Mouse (Mus musculus) induced T-regulatory cell, adult 2 months (primary cell): ENCODE results near the gene Arhgap44.

Source experiments
- DNase-seq: peaks from one replicate; pipeline ENCODE4 v3.0.0-alpha.2; 2012; ENCODE audit warnings: low read depth

Gene Arhgap44

GRCm38 (mm10) chr11:65137145-65137652 is 25.6 kb downstream of the Arhgap44 start:
- no peak for DNase-seq

- DNase-seq: no peak
These were observed 27.5 kb downstream of the Arhgap44 start for GRCm38 (mm10) chr11:65135251-65135739.

DNA sequence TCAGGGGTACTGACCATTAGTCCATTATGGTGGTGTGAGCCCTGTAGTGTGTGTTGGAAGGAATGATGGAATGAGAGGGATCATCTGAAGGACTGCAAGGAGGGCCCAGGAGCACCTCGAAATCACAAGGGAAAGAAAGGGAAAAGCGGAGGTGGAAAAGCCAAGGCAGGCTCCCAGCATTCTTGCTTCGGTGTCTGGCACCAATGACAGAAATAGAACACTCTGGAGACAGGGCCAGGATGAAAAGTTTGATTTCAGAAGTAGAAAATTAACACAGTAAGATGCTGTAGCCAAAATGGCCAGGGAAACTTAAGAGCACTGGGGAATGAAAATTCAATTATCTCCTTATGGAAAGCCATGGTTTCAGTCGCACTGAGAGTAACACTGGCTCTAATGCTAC is 29.1 kb downstream of the Arhgap44 start:
- DNase-seq: no peak

GRCm38 (mm10) chr11:65129110-65129509 is 33.7 kb downstream of the Arhgap44 start:
- DNase-seq: no peak

DNA sequence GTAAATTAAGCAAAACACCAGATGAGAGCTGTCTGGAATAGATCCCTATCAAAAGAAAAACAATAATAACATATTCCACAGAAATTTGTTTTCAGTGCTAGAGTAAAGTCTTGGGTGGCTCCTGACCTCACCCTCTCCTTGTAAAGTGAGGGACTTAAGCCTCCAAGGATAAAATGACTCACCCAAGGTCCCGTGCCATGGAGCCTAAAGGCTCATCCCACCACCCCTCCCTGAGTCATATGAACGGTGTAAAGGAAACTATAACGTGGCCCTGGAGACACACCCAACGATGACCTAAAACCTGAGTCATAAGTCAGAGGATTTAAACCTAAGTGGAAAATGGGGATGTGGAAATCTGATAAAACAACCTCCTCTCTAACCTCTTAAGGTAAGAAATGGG is 34.1 kb downstream of the Arhgap44 start:
- DNase-seq: no peak

GRCm38 (mm10) chr11:65126566-65126965 is 36.2 kb downstream of the Arhgap44 start:
- DNase-seq: no peak

DNA sequence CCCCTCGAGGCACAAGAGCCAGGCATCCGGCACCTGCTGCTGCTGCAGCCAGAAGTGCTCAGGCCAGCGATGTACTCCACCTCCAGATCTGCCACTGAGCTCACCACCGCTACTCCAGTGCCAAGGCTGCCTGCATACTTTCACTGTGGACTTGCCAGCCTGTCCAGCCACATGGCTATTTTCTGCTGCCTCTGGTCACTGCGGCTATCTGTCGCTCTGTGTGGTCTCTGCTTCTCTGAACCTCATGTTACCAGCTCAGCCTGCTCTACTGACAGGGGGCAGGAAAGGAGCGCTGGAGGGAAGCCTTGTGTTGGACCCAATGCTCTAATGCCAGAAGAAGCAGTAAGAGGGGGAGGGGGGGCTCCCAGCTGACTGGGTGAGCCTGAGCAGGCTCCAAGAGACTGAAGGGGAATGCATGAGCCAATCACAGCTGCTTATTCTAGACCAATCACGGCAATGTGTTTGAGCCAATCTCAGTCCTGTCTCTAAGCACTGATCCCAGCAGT is 37.8 kb downstream of the Arhgap44 start:
- DNase-seq: no peak

DNA sequence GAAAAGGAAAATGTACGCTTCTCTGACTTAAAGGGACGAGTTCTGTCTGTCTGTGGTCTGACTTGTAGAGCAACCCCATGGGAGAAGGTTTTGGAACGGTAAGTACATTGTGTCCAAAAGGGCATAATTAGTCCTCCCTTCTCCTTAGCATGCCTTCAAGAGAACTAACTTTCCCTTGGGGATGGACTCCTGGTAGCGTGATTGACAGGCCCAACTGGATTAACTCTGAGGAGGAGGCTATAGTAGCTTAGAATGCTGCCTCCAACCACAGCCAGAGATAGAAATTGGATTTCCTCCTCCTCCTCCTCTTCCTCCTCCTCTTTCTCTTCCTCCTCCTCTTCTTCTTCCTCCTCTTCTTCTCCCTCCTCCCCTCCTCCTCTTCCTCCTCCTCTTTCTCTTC is 42.5 kb downstream of the Arhgap44 start:
- DNase-seq: no peak

DNA sequence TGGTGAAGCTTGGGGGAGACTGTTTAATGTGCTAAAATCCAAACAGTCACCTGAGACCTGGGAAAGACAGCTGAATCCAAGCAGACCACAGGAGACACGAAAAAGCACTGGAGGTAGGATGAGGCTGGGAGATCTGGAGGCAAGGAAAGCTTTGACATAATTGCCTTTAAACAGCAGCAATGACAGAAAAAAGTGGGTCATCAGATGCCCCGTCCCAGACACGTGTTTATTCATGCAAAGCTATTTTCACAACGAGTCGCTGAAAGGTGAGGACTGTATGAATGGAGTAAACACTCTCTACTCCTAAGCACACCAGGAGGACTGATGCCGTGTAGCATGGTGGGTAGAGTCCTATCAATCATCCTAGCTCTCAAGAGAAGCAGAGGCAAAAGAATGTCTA is 47.0 kb downstream of the Arhgap44 start:
- DNase-seq: no peak

- DNase-seq: no peak
These were observed 50.7 kb downstream of the Arhgap44 start for GRCm38 (mm10) chr11:65112086-65112485.

DNA sequence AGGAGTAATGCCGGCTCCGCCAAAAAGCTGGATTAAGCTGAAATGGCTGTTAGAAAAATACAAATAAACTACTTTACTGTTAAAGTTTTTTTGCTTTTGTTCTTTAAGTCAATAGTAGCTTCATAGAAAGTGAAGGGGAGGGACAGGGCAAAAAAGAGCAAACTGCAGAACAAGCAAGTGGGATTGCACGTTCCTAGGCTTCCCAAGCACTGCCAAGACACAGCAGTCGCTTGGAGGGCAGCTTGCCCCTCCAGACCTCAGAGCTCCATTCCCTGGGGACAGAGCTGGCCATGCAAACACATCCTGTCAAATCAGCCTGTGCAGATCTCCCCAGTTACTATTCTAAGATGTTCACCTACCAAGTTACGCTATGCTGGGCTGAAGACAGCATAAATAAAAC is 51.1 kb downstream of the Arhgap44 start:
- DNase-seq: no peak

DNA sequence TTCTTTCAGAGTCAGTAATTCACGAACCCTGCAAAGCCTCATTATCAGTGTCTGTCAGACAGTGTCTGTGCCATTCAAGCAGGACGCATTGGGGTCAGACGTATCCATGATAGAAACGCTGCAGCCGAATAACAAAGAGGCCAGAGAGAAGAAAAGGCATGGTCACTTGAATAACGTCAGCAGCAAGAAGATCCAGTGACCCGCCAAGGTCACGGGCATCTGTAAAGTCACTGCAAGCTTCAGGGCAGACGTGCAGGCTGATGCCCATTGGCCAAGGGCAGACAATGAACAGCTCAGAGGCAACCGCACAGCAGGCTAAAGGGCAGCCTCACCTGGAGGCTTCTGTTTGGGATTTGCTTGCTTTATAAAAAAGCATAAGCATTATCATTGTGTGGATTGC is 52.7 kb downstream of the Arhgap44 start:
- no peak for DNase-seq

DNA sequence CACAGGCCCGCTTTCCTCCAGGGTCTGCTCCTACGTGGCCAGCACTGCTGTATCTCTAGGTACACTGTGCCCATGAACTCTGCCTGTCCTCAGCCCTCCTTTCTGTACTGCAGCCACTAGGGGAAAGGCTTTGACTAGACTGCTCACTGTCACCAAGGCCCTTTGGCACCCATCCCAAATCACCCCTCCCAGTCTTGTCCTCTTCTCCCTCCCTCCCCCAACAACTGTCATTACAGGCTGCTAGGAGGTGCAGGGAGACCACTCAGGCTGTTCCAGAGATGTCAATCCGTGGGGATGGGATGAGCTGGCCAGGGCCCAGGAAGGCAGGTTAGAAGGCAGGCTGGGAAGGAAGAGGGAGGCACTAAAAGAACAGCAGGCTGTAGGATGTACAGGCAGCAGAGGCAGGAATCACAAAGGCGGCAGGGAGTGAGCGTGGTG is 55.0 kb downstream of the Arhgap44 start:
- no peak for DNase-seq

DNA sequence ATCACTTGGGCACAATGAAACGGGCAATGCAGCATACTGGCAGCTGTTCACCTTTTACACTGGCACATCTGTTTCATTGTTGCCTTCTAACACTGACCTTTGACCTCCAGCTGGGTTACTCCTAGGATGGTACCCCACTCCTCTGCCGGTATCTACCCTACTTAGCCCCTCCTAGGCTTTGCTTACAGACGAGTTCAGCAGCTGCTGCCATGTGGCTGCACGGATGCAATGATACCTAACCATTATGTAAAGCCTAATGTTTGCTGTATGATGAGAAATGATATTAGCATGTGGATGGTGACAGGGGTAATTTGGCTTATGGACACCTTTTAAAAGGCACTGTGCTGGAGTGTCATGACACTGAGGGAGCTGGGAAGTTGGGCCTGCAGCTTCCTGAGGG is 55.6 kb downstream of the Arhgap44 start:
- DNase-seq: no peak

DNA sequence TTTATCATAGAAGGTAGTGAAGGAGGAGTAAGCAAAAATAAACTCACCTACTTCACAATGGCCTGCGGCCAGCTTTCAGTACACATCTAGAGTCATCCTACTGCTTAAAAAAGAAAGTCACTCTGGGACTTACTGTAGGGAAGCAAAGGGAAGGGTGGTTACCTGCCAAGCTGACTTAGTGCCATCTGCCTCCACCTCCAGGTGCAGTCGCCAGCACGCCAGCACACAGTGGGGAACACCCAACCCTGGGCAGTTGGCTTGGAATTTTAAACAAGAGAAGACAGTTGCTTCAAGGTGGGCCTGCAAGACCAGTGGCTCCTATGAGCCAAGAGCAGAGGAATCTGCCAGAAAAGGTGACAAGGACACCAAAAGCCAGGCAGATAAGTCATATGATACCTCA is 58.7 kb downstream of the Arhgap44 start:
- DNase-seq: no peak

DNA sequence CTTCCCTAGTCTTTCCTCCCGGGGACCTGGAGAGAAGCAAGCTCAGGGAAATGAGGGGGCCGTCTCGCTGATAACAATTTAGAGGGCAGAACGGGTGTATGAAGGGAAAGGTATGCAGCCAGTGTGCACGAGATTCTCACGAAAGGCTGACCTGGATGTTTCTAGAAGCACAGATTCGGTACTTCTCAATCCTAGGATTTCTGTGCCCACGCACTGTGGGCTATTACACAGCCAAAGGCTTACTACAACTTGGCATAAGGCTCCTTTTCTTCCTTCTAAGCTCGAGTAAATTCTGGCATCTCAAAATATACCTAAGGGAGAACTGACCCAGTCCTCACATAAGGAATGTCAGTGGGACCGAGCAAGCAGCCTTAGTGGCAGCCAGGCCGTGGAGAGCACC is 61.6 kb downstream of the Arhgap44 start:
- DNase-seq: no peak

GRCm38 (mm10) chr11:65100031-65100430 is 62.7 kb downstream of the Arhgap44 start:
- DNase-seq: no peak

- no peak for DNase-seq
These were observed 65.2 kb downstream of the Arhgap44 start for GRCm38 (mm10) chr11:65097526-65098070.

- DNase-seq: no peak
These were observed 65.9 kb downstream of the Arhgap44 start for GRCm38 (mm10) chr11:65096866-65097265.

- DNase-seq: no peak
These were observed 69.9 kb downstream of the Arhgap44 start for GRCm38 (mm10) chr11:65092851-65093250.

- DNase-seq: no peak
These were observed 72.4 kb downstream of the Arhgap44 start for GRCm38 (mm10) chr11:65090386-65090785.

GRCm38 (mm10) chr11:65089982-65090381 is 72.8 kb downstream of the Arhgap44 start:
- DNase-seq: no peak

- DNase-seq: no peak
These were observed 73.5 kb downstream of the Arhgap44 start for GRCm38 (mm10) chr11:65089282-65089681.
